In the genomic region with DNA sequence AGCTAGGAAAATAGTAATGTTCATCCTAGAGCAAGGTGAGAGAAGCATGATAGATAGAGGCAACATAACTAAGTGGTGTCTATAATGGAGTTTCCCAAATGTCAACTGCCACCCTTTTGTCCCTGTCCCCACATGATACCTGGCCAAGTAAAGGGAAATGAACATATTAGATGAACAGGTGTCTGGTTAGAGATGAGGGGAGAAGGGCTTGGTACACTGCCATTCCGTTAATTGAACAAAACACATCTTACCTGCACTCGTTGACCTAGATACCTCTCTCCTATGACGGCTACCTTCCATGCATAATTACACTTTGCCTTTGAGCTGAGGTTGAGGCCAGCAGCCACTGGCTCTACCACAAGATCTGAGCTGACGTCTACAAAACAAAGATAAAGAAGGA, we compare ENCODE assay signal across 23 mouse cellular contexts.
DNase-seq lines count a peak whose midpoint lies in the region; ATAC-seq and TF ChIP-seq lines count a peak whose summit lies in the region.
"Had no signal": no experiment of that assay in that cellular context is flagged by ENCODE, and none has a peak within 500 bp of the region (broad histone marks: within the 10 kb centered on the region; RNA-seq: fewer than 3 reads in every experiment).

No protein-coding gene starts in this region.

- H3K4me2 ChIP-seq in forebrain, embryonic 14.5 days (ENCODE audit: low read length), result no peak overlapping the region
- H3K4me2 ChIP-seq: forebrain, embryonic 15.5 days; heart, embryonic 13.5 days; hindbrain, embryonic 14.5 days had no signal

- DNase-seq in cerebellum, adult 11 months, result peak; percentile 10
- peak; percentile 33 to 81 for DNase-seq in cerebellum, adult 2 months
- DNase-seq in cerebellum, adult 9-11 months, result peak; percentile 49
- DNase-seq in cerebellum, postnatal 25 days, result peak; percentile 29 to 36
- DNase-seq in forebrain, embryonic 14.5 days (ENCODE audit: low spot score), result no peak
- no peak for DNase-seq in lung, postnatal 14 days
- DNase-seq in kidney, adult 11 months, result no peak
- DNase-seq: adrenal gland, adult 8-10 months; adrenal gland, postnatal 25 days; gastrocnemius, postnatal 25 days; heart, adult 18-20 months; heart, postnatal 14 days; heart, postnatal 4 days; kidney, adult 2 months had no signal

- TF ChIP-seq CTCF in cerebellum, adult 2 months (IDR thresholded peaks at IDR 0.05; ENCODE audit: borderline replicate concordance, insufficient read depth, low read depth, low read length), result no peak

- no peak for TF ChIP-seq POLR2A in cerebellum, adult 2 months (IDR thresholded peaks at IDR 0.05; ENCODE audit: borderline replicate concordance, insufficient read depth, low read length)

- no peaks in the 10 kb centered on the region for H3K9me3 ChIP-seq in forebrain, embryonic 14.5 days (replicated peaks; ENCODE audit: control insufficient read depth, low read length)
- H3K9me3 ChIP-seq: forebrain, embryonic 15.5 days; heart, embryonic 10.5 days had no signal

- H3K9ac ChIP-seq in forebrain, embryonic 14.5 days (ENCODE audit: low read length), result no peak overlapping the region
- H3K9ac ChIP-seq: forebrain, embryonic 15.5 days; heart, embryonic 13.5 days; hindbrain, embryonic 14.5 days had no signal

- no peak overlapping the region for H3K27ac ChIP-seq in cerebellum, adult 2 months (ENCODE audit: insufficient read depth, low read length)
- no peak overlapping the region for H3K27ac ChIP-seq in forebrain, embryonic 14.5 days (ENCODE audit: low read depth, low read length)
- H3K27ac ChIP-seq: forebrain, embryonic 15.5 days; hindbrain, embryonic 14.5 days; hindbrain, postnatal 0 days had no signal

- 21% methylated on average over 4 of the region's 4 CpGs for WGBS in cerebellum, adult 2 months
- 93% methylated on average over 4 of the region's 4 CpGs for WGBS in forebrain, embryonic 14.5 days

- H3K36me3 ChIP-seq in forebrain, embryonic 14.5 days (ENCODE audit: control insufficient read depth, insufficient read depth, low read length), result no peaks in the 10 kb centered on the region
- H3K36me3 ChIP-seq: forebrain, embryonic 15.5 days; heart, embryonic 10.5 days; heart, embryonic 13.5 days had no signal

- peaks cover 12% of the 10 kb centered on the region; the same call in 1 of the 2 replicates for H3K4me1 ChIP-seq in cerebellum, adult 2 months (ENCODE audit: control insufficient read depth, insufficient read depth, low read length)
- H3K4me1 ChIP-seq in forebrain, embryonic 14.5 days (ENCODE audit: control insufficient read depth, insufficient read depth, low read length), result no peaks in the 10 kb centered on the region
- H3K4me1 ChIP-seq: forebrain, embryonic 15.5 days had no signal

- H3K4me3 ChIP-seq in cerebellum, adult 2 months (replicated peaks; ENCODE audit: insufficient read depth, low read depth, low read length), result no peak overlapping the region
- H3K4me3 ChIP-seq in forebrain, embryonic 14.5 days (ENCODE audit: low read depth, low read length), result no peak overlapping the region
- H3K4me3 ChIP-seq: forebrain, embryonic 15.5 days; heart, embryonic 10.5 days; heart, embryonic 13.5 days had no signal

- no peaks in the 10 kb centered on the region for H3K27me3 ChIP-seq in cerebellum, adult 2 months (ENCODE audit: control insufficient read depth, insufficient read depth, low read length)
- H3K27me3 ChIP-seq in forebrain, embryonic 14.5 days (replicated peaks; ENCODE audit: control insufficient read depth, insufficient read depth, low read length), result no peaks in the 10 kb centered on the region
- H3K27me3 ChIP-seq: forebrain, embryonic 15.5 days; heart, embryonic 13.5 days had no signal

- no peak; the same call in 1 of the 2 replicates for ATAC-seq in cerebellum, adult (ENCODE audit: insufficient number of reproducible peaks, low FRiP score, low TSS enrichment)
- ATAC-seq in forebrain, embryonic 14.5 days, result no peak
- ATAC-seq: activated CD4-positive, CD25-positive, alpha-beta regulatory T cell, adult 4 months; forebrain, embryonic 15.5 days; hindbrain, postnatal 0 days; inflammation-experienced regulatory T-cells, adult 6 months; intestine, embryonic 16.5 days had no signal

Comparison
In these comparisons a context has a peak if more than half of its experiments do, and no peak if none do; other contexts are left out.
1. DNase-seq: peak in cerebellum, adult 11 months (single experiment), cerebellum, adult 2 months (2 of 2), cerebellum, adult 9-11 months (single experiment) and cerebellum, postnatal 25 days (2 of 2); none in forebrain, embryonic 14.5 days (single experiment), lung, postnatal 14 days (single experiment) and kidney, adult 11 months (single experiment).